Mouse (Mus musculus): ENCODE data around the gene Rflnb. TPM values are rescaled to one million over a fixed set of nuclear protein-coding genes. Genes with fewer than 3 reads are reported as not detected.

Rflnb gene
- polyA plus RNA-seq, 1 experiment, result 7.5 TPM

DNA sequence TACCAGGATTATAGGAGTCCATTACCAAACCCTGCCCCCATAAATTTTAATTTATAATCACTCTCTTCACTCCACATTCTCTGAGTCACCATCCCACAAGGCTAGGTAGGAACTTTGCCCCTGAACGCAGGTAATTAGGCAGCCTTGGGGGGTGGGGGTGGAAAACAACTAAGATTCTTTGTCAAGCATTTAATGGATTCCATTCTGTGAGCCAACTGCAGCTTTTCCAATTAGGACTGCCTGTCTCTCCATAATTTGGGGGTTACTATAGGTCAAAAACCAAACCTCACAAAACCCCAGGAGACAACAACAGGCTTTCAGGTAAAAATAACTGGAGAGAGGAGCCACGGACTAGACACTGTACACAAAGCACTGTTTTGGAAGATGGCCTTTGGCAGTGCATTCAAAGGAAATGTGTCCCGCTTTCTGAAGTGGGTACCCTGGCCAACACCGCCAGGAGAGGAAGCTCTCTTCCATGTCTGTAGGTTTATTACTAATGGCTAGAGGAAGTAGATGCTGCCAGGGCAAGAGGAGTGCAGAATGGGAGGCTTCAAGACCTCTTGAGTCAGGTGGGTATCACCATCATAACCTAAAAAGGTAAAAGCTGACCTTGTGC, 13.3 kb upstream of the Rflnb start:
- Histone ChIP-seq H3K4me2 (ENCODE audit: low read depth) (no peak overlapping the region), H3K27me3 (ENCODE audit: control insufficient read depth, insufficient read depth, insufficient read length) (no peaks in the 10 kb centered on the region), H3ac (ENCODE audit: control insufficient read depth, insufficient read length) (no peak overlapping the region), H3K79me2 (ENCODE audit: control insufficient read depth, insufficient read depth) (no peaks in the 10 kb centered on the region), H3K36me3 (ENCODE audit: control insufficient read depth, insufficient read depth) (no peaks in the 10 kb centered on the region), H3K4me3 (no peak overlapping the region)
- no peak for TF ChIP-seq MYOG (IDR thresholded peaks at IDR 0.05; ENCODE audit: control insufficient read depth in 1 of 3, insufficient read depth in 1 of 3, insufficient read length in 2 of 3, low read depth in 2 of 3)
- TF ChIP-seq TCF12 (IDR thresholded peaks at IDR 0.05; ENCODE audit: insufficient read depth, poor library complexity, severe bottlenecking), result no peak
- TF ChIP-seq E2F4 (IDR thresholded peaks at IDR 0.05; ENCODE audit: insufficient read depth), result no peak
- no peak for TF ChIP-seq TCF3 (IDR thresholded peaks at IDR 0.05; ENCODE audit: insufficient read length, low read depth)
- no peak for TF ChIP-seq POLR2A (IDR thresholded peaks at IDR 0.05; ENCODE audit: insufficient read length, low read depth)
- TF ChIP-seq MYOD1 (IDR thresholded peaks at IDR 0.05; ENCODE audit: control insufficient read depth in 1 of 3, insufficient read length in 2 of 3, low read depth in 2 of 3), result no peak
- no peak for TF ChIP-seq MAX (IDR thresholded peaks at IDR 0.05; ENCODE audit: low read depth)
- no peak for TF ChIP-seq REST (IDR thresholded peaks at IDR 0.05; ENCODE audit: insufficient read depth, insufficient read length)
- TF ChIP-seq CEBPB (IDR thresholded peaks at IDR 0.05; ENCODE audit: insufficient read depth, poor library complexity, severe bottlenecking), result no peak

DNA sequence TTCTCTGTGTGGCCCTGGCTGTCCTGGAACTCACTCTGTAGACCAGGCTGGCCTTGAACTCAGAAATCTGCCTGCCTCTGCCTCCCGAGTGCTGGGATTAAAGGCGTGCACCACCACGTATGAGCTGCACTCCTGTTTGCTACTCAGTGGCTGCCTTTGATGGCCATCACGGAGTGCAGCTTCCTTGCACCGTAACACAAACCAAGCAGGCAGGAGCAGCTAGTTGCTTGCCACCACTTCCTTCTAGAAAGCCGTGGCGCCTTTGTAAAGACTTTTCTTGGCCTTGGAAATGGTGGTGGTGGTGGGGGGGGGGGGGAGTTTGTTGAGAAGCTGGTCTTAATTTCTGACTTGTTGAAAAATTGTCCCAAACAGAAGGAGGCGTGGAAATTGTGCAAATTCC, 12.5 kb upstream of the Rflnb start:
- no peak overlapping the region for H3K4me3 ChIP-seq
- H3K4me2 ChIP-seq (ENCODE audit: low read depth), result no peak overlapping the region
- no peaks in the 10 kb centered on the region for H3K79me2 ChIP-seq (ENCODE audit: control insufficient read depth, insufficient read depth)
- peaks cover 2% of the 10 kb centered on the region for H3K27me3 ChIP-seq (ENCODE audit: control insufficient read depth, insufficient read depth, insufficient read length)
- TF ChIP-seq E2F4 (IDR thresholded peaks at IDR 0.05; ENCODE audit: insufficient read depth) (no peak), TCF12 (IDR thresholded peaks at IDR 0.05; ENCODE audit: insufficient read depth, poor library complexity, severe bottlenecking) (no peak), MYOD1 (IDR thresholded peaks at IDR 0.05; ENCODE audit: control insufficient read depth in 1 of 3, insufficient read length in 2 of 3, low read depth in 2 of 3) (no peak), TCF3 (IDR thresholded peaks at IDR 0.05; ENCODE audit: insufficient read length, low read depth) (no peak), SRF (IDR thresholded peaks at IDR 0.05; ENCODE audit: control insufficient read depth, insufficient read length, low read depth) (no peak), MYOG (IDR thresholded peaks at IDR 0.05; ENCODE audit: control insufficient read depth in 1 of 3, insufficient read depth in 1 of 3, insufficient read length in 2 of 3, low read depth in 2 of 3) (no peak), CEBPB (IDR thresholded peaks at IDR 0.05; ENCODE audit: insufficient read depth, poor library complexity, severe bottlenecking) (no peak), POLR2AphosphoS2 (IDR thresholded peaks at IDR 0.05; ENCODE audit: insufficient read length, low read depth) (no peak), POLR2A (IDR thresholded peaks at IDR 0.05; ENCODE audit: insufficient read length, low read depth) (no peak), MAX (IDR thresholded peaks at IDR 0.05; ENCODE audit: low read depth) (no peak), USF1 (IDR thresholded peaks at IDR 0.05; ENCODE audit: low read depth) (no peak), REST (IDR thresholded peaks at IDR 0.05; ENCODE audit: insufficient read depth, insufficient read length) (no peak)
- no peaks in the 10 kb centered on the region for H3K36me3 ChIP-seq (ENCODE audit: control insufficient read depth, insufficient read depth)
- H3ac ChIP-seq (ENCODE audit: control insufficient read depth, insufficient read length), result no peak overlapping the region

DNA sequence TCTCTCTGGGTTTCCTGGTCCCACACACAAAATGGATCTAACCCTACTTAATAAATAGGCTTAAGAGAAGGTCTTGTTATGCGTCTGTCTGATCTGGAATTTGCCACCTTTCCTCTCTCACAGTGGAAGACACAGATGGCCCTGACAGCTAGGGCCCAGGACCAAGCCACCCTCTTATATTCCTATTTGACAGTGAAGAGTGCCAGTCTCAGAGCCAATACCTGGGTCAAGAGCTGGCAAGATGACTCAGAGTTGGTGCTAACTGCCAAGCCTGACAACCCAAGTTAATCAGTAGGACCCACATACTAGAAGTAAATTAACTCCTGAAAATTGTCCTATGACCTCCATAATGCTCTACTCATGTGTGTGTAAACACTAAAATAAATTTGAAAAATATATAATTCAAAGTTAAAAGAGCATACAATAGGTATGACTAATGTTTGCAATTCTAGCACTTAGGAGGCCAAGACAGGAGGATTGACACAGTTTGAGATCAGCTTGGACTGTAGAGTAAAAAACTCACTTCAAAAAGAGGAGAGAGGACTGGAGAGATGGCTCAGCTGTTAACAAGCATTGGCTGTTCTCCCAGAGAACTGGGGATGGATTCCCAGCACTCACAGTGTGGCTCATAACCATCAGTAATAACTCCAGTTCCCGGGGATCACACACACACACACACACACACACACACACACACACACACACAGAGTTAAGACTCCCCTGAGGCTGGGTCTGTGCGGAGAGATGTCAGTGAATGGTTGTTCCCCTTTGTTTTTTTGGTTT, 11.9 kb upstream of the Rflnb start:
- Histone ChIP-seq H3ac (ENCODE audit: control insufficient read depth, insufficient read length) (no peak overlapping the region), H3K4me3 (no peak overlapping the region), H3K4me2 (ENCODE audit: low read depth) (no peak overlapping the region), H3K79me2 (ENCODE audit: control insufficient read depth, insufficient read depth) (no peaks in the 10 kb centered on the region), H3K27me3 (ENCODE audit: control insufficient read depth, insufficient read depth, insufficient read length) (peaks cover 7% of the 10 kb centered on the region), H3K36me3 (ENCODE audit: control insufficient read depth, insufficient read depth) (no peaks in the 10 kb centered on the region)
- TF ChIP-seq TCF3 (IDR thresholded peaks at IDR 0.05; ENCODE audit: insufficient read length, low read depth) (no peak), CEBPB (IDR thresholded peaks at IDR 0.05; ENCODE audit: insufficient read depth, poor library complexity, severe bottlenecking) (no peak), REST (IDR thresholded peaks at IDR 0.05; ENCODE audit: insufficient read depth, insufficient read length) (no peak), TCF12 (IDR thresholded peaks at IDR 0.05; ENCODE audit: insufficient read depth, poor library complexity, severe bottlenecking) (no peak), MYOG (IDR thresholded peaks at IDR 0.05; ENCODE audit: control insufficient read depth in 1 of 3, insufficient read depth in 1 of 3, insufficient read length in 2 of 3, low read depth in 2 of 3) (no peak), E2F4 (IDR thresholded peaks at IDR 0.05; ENCODE audit: insufficient read depth) (no peak), SRF (IDR thresholded peaks at IDR 0.05; ENCODE audit: control insufficient read depth, insufficient read length, low read depth) (no peak)

DNA sequence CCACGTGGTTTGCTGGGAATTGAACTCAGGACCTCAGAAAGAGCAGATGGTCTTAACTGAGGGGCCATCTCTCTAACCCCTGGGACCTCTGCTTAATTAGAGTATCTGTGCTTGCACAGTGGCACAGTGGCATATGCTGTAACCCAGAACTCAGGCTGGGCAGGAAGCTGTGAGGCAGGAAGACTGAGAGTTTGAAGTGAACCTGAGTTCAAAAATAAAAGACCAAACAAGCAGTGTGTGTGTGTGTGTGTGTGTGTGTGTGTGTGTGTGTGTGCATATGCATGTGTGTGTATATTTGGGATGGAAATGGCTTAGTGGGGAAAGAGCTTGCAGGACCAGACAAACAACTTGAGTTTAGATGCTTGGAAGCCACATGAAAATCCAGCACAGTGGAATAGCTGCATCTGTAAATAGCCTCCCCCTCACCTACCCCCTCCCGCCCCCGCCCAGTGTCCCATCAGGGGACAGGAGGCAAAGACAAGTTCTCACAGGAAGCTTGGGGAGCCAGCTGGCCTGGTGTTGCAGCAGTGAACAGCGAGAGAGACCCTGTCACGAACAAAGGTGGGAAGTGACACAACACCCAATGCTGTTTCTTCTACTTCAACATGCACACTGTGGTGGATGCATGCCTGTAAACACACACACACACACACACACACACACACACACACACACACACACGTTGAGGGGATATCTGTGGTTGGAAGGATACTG, 10.2 kb upstream of the Rflnb start:
- H3K27me3 ChIP-seq (ENCODE audit: control insufficient read depth, insufficient read depth, insufficient read length), result peaks cover 12% of the 10 kb centered on the region
- H3K36me3 ChIP-seq (ENCODE audit: control insufficient read depth, insufficient read depth), result no peaks in the 10 kb centered on the region
- no peak for TF ChIP-seq E2F4 (IDR thresholded peaks at IDR 0.05; ENCODE audit: insufficient read depth)
- TF ChIP-seq SRF (IDR thresholded peaks at IDR 0.05; ENCODE audit: control insufficient read depth, insufficient read length, low read depth), result no peak
- no peak for TF ChIP-seq TCF3 (IDR thresholded peaks at IDR 0.05; ENCODE audit: insufficient read length, low read depth)
- TF ChIP-seq POLR2A (IDR thresholded peaks at IDR 0.05; ENCODE audit: insufficient read length, low read depth), result no peak
- TF ChIP-seq REST (IDR thresholded peaks at IDR 0.05; ENCODE audit: insufficient read depth, insufficient read length), result no peak
- no peak for TF ChIP-seq POLR2AphosphoS2 (IDR thresholded peaks at IDR 0.05; ENCODE audit: insufficient read length, low read depth)
- TF ChIP-seq CEBPB (IDR thresholded peaks at IDR 0.05; ENCODE audit: insufficient read depth, poor library complexity, severe bottlenecking), result no peak
- TF ChIP-seq MYOD1 (IDR thresholded peaks at IDR 0.05; ENCODE audit: control insufficient read depth in 1 of 3, insufficient read length in 2 of 3, low read depth in 2 of 3), result no peak
- no peak for TF ChIP-seq TCF12 (IDR thresholded peaks at IDR 0.05; ENCODE audit: insufficient read depth, poor library complexity, severe bottlenecking)
- no peak for TF ChIP-seq MYOG (IDR thresholded peaks at IDR 0.05; ENCODE audit: control insufficient read depth in 1 of 3, insufficient read depth in 1 of 3, insufficient read length in 2 of 3, low read depth in 2 of 3)
- TF ChIP-seq USF1 (IDR thresholded peaks at IDR 0.05; ENCODE audit: low read depth), result no peak
- no peak for TF ChIP-seq MAX (IDR thresholded peaks at IDR 0.05; ENCODE audit: low read depth)
- H3K4me3 ChIP-seq, result no peak overlapping the region
- H3K79me2 ChIP-seq (ENCODE audit: control insufficient read depth, insufficient read depth), result no peaks in the 10 kb centered on the region
- H3K4me2 ChIP-seq (ENCODE audit: low read depth), result no peak overlapping the region
- H3ac ChIP-seq (ENCODE audit: control insufficient read depth, insufficient read length), result no peak overlapping the region

Data from myocyte (in vitro differentiated cells).